Mouse (Mus musculus): ENCODE data around the gene Zc3h14. TPM values are rescaled to one million over a fixed set of nuclear protein-coding genes. Genes with fewer than 3 reads are reported as not detected.

Gene Zc3h14
- polyA plus RNA-seq, 1 experiment from 2014 or later = 84.2 TPM

DNA sequence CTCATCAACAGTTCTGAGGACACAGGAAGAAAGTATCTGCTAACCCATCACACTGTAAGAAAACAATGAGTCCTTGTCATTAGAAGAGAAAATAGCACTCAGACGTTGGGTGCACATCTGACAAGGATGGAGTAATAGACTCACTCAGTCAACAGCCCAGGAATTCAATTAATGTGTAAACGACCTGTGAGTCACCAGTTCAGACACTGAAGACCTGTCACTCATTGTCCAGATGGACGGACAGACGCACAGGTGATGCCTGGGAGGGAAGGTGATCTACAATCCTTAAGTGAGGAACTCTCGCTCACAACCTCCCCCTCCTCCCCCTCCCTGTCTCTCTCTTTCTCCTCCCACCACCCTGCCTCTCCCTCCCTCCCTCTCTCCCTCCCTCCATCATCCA, 21.8 kb upstream of the Zc3h14 start:
- ATAC-seq (ENCODE audit: extremely low read depth, insufficient number of reproducible peaks, low FRiP score, low TSS enrichment) = no peak
- H3K4me2 ChIP-seq = no peak overlapping the region

DNA sequence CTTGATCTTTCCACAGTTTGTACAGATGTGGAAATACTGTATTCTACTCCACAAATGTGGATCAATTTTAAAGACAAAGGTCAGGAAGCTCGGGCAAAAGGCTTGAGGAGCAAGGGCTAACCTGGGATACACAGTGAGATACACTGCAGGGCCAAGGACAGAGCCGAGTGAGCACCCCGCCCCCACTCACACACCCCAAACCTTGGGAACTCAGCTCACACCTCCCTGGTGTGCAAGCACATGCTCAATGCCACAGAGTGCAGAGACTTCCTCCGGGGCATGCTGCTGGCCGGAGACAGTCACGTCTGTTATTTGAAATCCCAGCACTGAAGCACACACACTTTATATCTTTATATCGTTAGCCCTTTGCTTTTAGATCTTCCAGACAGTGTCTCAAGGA, 20.7 kb upstream of the Zc3h14 start:
- peaks cover 31% of the 10 kb centered on the region for H3K36me3 ChIP-seq
- no peak overlapping the region for H3K4me3 ChIP-seq
- no peak overlapping the region for H3K27ac ChIP-seq (replicated peaks)
- H3K9ac ChIP-seq = no peak overlapping the region
- peaks cover 15% of the 10 kb centered on the region for H3K4me1 ChIP-seq
- no peaks in the 10 kb centered on the region for H3K27me3 ChIP-seq (replicated peaks)
- no peaks in the 10 kb centered on the region for H3K9me3 ChIP-seq
- ATAC-seq (ENCODE audit: extremely low read depth, insufficient number of reproducible peaks, low FRiP score, low TSS enrichment) = no peak
- no peak overlapping the region for H3K4me2 ChIP-seq
- 83% methylated on average over 7 of the region's 7 CpGs for WGBS

More for the DNA sequence above, 21.8 kb upstream of the Zc3h14 start:
- H3K27ac ChIP-seq (replicated peaks) = no peak overlapping the region
- H3K4me1 ChIP-seq = peaks cover 26% of the 10 kb centered on the region
- no peak overlapping the region for H3K9ac ChIP-seq
- peaks cover 21% of the 10 kb centered on the region for H3K36me3 ChIP-seq
- H3K9me3 ChIP-seq = no peaks in the 10 kb centered on the region
- H3K27me3 ChIP-seq (replicated peaks) = no peaks in the 10 kb centered on the region
- H3K4me3 ChIP-seq = no peak overlapping the region
- 54% methylated on average over 5 of the region's 5 CpGs for WGBS

GRCm38 (mm10) chr12:98727186-98727585, 19.6 kb upstream of the Zc3h14 start:
- H3K9ac ChIP-seq = no peak overlapping the region
- H3K27me3 ChIP-seq (replicated peaks) = no peaks in the 10 kb centered on the region
- H3K4me2 ChIP-seq = no peak overlapping the region
- peaks cover 39% of the 10 kb centered on the region for H3K36me3 ChIP-seq
- H3K4me1 ChIP-seq = peaks cover 8% of the 10 kb centered on the region
- no peaks in the 10 kb centered on the region for H3K9me3 ChIP-seq
- ATAC-seq (ENCODE audit: extremely low read depth, insufficient number of reproducible peaks, low FRiP score, low TSS enrichment) = no peak
- 48% methylated on average over 7 of the region's 7 CpGs for WGBS
- H3K4me3 ChIP-seq = no peak overlapping the region
- no peak overlapping the region for H3K27ac ChIP-seq (replicated peaks)

- ATAC-seq (ENCODE audit: extremely low read depth, insufficient number of reproducible peaks, low FRiP score, low TSS enrichment) = no peak
- Histone ChIP-seq H3K27ac (replicated peaks) (no peak overlapping the region), H3K4me2 (no peak overlapping the region), H3K4me1 (peaks cover 29% of the 10 kb centered on the region), H3K9me3 (no peaks in the 10 kb centered on the region), H3K9ac (no peak overlapping the region), H3K27me3 (replicated peaks) (no peaks in the 10 kb centered on the region), H3K36me3 (peaks cover 36% of the 10 kb centered on the region), H3K4me3 (no peak overlapping the region)
- WGBS = 82% methylated on average over 11 of the region's 11 CpGs
These were observed 16.1 kb upstream of the Zc3h14 start for GRCm38 (mm10) chr12:98730682-98731081.

GRCm38 (mm10) chr12:98733165-98733564, 13.6 kb upstream of the Zc3h14 start:
- 59% methylated on average over 3 of the region's 3 CpGs for WGBS
- ATAC-seq (ENCODE audit: extremely low read depth, insufficient number of reproducible peaks, low FRiP score, low TSS enrichment) = no peak
- peak overlapping the region; percentile 81 for H3K4me3 ChIP-seq

GRCm38 (mm10) chr12:98733776-98734175, 13.0 kb upstream of the Zc3h14 start:
- Histone ChIP-seq H3K27ac (replicated peaks) (no peak overlapping the region), H3K27me3 (replicated peaks) (no peaks in the 10 kb centered on the region; the same call in 1 of the 2 replicates), H3K4me2 (peak overlapping the region; percentile 95), H3K9me3 (no peaks in the 10 kb centered on the region), H3K9ac (peak overlapping the region; percentile 91), H3K4me3 (peak overlapping the region; percentile 81), H3K4me1 (peaks cover 37% of the 10 kb centered on the region), H3K36me3 (peaks cover 30% of the 10 kb centered on the region)
- WGBS = 17% methylated on average over 12 of the region's 12 CpGs
- ATAC-seq (ENCODE audit: extremely low read depth, insufficient number of reproducible peaks, low FRiP score, low TSS enrichment) = no peak

More at GRCm38 (mm10) chr12:98733165-98733564, 13.6 kb upstream of the Zc3h14 start:
- Histone ChIP-seq H3K4me2 (peak overlapping the region; percentile 95), H3K9ac (0 out of 2 replicates have a peak overlapping the region, but pooled peaks have one; percentile 91), H3K4me1 (peaks cover 31% of the 10 kb centered on the region), H3K9me3 (no peaks in the 10 kb centered on the region), H3K27ac (replicated peaks) (no peak overlapping the region), H3K27me3 (replicated peaks) (no peaks in the 10 kb centered on the region), H3K36me3 (peaks cover 36% of the 10 kb centered on the region)

DNA sequence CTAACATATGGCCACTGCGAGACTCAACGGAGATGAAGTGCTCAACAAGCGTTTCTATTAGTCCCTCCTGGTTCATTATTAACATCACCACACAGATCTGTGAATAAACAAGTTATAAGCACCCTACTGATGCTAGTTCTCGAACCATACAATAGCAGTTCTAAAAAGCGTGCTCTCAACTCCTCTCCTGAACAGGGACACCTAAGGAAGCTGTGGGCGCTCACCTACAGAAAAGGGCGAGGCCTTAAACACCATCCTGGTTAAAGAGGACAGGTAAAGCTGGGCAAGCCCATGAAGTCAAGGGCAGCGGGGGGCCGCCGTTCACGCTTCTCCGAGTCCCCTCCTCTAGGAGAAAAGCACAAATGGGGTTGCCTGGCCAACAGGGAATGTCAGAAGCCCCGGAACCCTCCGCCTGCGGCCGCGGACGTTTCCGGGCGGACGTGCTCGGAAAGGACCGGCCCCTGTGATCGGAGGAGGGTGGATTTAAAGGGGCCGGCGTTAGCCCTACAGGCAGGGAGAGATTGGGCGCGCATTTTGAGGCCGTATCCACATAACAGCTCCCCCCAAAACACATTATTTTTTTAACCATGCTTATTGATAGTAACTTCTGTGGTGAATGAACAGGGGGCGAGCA, 12.4 kb upstream of the Zc3h14 start:
- Histone ChIP-seq H3K27ac (replicated peaks) (peak overlapping the region; percentile 60), H3K4me1 (peaks cover 37% of the 10 kb centered on the region), H3K36me3 (peaks cover 25% of the 10 kb centered on the region), H3K4me3 (peak overlapping the region; percentile 81), H3K9me3 (no peaks in the 10 kb centered on the region), H3K9ac (peak overlapping the region; percentile 91), H3K4me2 (peak overlapping the region; percentile 95), H3K27me3 (replicated peaks) (no peaks in the 10 kb centered on the region; the same call in 1 of the 2 replicates)
- 2% methylated on average over 30 of the region's 30 CpGs for WGBS
- ATAC-seq (ENCODE audit: extremely low read depth, insufficient number of reproducible peaks, low FRiP score, low TSS enrichment) = no peak

GRCm38 (mm10) chr12:98734880-98735801, 11.6 kb upstream of the Zc3h14 start:
- ATAC-seq (ENCODE audit: extremely low read depth, insufficient number of reproducible peaks, low FRiP score, low TSS enrichment) = no peak
- H3K4me1 ChIP-seq = peaks cover 37% of the 10 kb centered on the region
- no peaks in the 10 kb centered on the region for H3K9me3 ChIP-seq
- H3K4me2 ChIP-seq = peak overlapping the region; percentile 95
- peak overlapping the region; percentile 81 for H3K4me3 ChIP-seq
- H3K36me3 ChIP-seq = peaks cover 19% of the 10 kb centered on the region
- WGBS = 10% methylated on average over 22 of the region's 22 CpGs
- no peaks in the 10 kb centered on the region; the same call in 1 of the 2 replicates for H3K27me3 ChIP-seq (replicated peaks)
- peak overlapping the region; percentile 91 for H3K9ac ChIP-seq
- peak overlapping the region; percentile 60 for H3K27ac ChIP-seq (replicated peaks)

DNA sequence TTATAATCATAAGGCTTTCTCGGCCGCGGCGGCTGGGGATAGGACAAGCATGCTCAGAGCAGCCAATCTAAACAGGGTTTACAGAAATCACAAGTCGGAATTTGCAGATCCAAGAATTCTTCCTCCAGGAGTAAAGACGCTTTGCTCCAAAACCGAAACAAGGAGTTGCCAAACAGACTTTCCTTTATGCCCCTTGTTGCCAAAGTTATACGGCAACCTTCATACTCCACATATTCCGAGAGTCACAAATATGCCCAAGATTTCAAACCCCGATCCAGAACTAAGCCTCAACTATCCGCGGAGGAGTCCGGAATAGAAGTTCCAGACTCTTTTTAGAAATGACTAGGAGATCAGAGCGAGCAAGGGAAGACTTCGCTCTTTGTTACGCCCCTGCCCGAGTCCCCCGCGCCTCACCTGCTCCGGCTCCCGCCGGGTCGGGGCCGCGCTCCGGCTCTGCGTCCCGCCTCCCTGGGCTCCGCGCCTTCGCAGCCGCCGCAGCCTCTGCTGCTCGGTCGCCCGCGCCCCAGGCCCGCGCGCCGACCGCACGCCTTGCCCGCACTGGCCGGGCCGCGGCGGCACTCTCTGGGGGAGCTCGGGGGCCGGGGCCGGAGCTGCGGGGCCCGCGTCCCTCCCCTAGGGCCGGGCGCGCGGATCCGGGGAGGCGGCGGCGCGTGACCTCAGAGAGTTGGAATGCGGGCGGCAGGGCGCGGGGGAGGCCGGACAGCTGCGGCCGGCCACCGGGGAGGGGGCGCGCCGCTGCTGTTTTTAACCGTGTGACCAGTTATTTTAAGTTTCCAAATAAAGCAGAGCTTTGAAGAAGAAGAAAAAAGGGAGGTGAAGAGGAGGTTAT, 9.6 kb upstream of the Zc3h14 start, which contains the start of gene Ptpn21:
TSS of gene Ptpn21 (minus strand) at position 455 of the 850 bp plus-strand sequence.
- Histone ChIP-seq H3K4me3 (peak within 1 kb of the TSS; percentile 88), H3K4me2 (peak within 1 kb of the TSS; percentile 95), H3K27me3 (replicated peaks) (no peaks in the 10 kb centered on the region; the same call in 1 of the 2 replicates), H3K9me3 (no peaks in the 10 kb centered on the region), H3K27ac (replicated peaks) (peak within 1 kb of the TSS; percentile 97), H3K36me3 (peaks cover 3% of the 10 kb centered on the region; the same call in 1 of the 2 replicates), H3K4me1 (peaks cover 50% of the 10 kb centered on the region), H3K9ac (peak within 1 kb of the TSS; percentile 97)
- WGBS = under 1% methylated on average over 75 of the region's 75 CpGs
- peak; percentile 70 for ATAC-seq (ENCODE audit: extremely low read depth, insufficient number of reproducible peaks, low FRiP score, low TSS enrichment)

DNA sequence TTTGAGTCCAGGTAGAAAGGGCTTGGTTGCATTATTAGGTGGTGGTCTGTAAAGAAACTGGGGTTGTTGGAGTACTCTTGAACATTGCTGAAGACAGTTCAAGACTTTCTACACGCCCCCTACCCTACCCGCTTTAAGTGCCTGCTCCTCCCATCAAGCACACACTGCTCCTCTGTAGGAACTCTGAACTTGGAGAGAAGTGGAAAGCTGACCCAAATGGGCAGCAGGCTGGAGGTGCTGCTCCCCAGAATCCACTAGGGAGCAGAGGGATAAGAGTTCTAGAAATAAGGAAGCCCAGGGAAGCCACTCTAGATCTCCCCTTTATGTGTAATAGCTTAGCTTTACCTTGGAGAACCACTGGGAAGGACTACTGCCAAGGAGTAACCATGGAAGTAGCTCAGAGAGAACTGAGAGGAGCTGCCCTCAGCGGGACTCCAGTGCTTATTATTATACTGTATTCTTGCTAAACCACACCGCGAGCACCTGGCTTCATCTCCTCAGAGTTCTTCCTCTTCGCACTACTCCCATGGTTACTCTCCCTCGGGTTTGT, 8.9 kb upstream of the Zc3h14 start:
- H3K4me3 ChIP-seq = peak overlapping the region; percentile 88
- H3K27ac ChIP-seq (replicated peaks) = peak overlapping the region; percentile 97
- 7% methylated on average over 7 of the region's 7 CpGs for WGBS
- 0 out of 2 replicates have a peak, but pooled peaks have one; percentile 14 for ATAC-seq (ENCODE audit: extremely low read depth, insufficient number of reproducible peaks, low FRiP score, low TSS enrichment)
- H3K9ac ChIP-seq = peak overlapping the region; percentile 97
- H3K4me2 ChIP-seq = peak overlapping the region; percentile 95
- H3K27me3 ChIP-seq (replicated peaks) = no peaks in the 10 kb centered on the region; the same call in 1 of the 2 replicates
- no peaks in the 10 kb centered on the region for H3K9me3 ChIP-seq
- peaks cover 50% of the 10 kb centered on the region for H3K4me1 ChIP-seq
- no peaks in the 10 kb centered on the region for H3K36me3 ChIP-seq

Data from heart, embryonic 13.5 days (tissue).